Mouse (Mus musculus) heart, adult 10 weeks (tissue): ENCODE data around the gene Gm13941. TPM values are rescaled to one million over a fixed set of nuclear protein-coding genes. Genes with fewer than 3 reads are reported as not detected.

Source experiments
- polyA plus RNA-seq: library from polyadenylated mRNA; stranded (reverse); fragments of 350-450 nt; fragmentation: Illumina TruSeq; extraction: RNeasy Lipid Tissue Mini Kit (QIAGEN cat#74804); gene quantifications from one replicate; pipeline ENCODE4 v1.2.3, GENCODE M21; 2014; ENCODE audit warnings: low read depth, low replicate concordance

Gm13941 gene
- not detected for polyA plus RNA-seq

DNA sequence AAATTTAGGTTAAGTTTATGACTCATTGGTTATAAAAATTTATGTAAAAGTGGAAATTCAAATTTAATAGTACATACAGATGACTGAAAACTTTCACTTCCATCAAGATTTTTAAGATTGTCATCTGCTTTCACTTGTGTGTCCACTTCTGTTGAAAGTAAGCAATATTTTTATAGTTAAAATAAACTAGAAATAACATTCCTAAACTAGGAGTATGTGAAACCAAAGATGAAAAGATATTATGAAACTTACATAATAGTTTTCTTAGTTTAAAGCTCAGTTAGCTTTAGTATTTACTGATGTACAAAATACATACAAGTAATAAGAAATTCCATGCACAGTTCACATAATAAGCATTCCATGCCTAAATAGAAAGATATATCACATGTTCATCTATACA lies at the start of gene Gm13941:
TSS of gene Gm13941 (minus strand) at position 101 of the 400 bp plus-strand sequence.

DNA sequence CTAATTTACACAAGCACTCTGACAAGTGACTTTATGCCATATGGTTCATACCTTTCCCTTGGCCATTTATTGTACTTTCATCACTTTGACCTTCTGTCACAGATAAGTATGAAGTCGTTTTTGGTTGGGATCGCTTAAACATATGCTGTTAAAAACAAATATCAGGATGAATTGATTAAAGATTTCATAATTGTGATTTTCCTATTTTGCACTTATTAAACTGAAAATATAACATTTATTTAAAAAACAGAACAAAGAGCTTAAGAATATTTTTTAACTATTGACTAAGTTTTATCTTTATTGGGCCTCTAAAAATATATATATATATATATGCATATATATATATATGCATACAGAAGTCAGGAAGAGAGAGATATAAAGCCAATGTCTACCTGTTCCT lies 47.1 kb upstream of the Gm13941 start, which contains the start of gene Gm15130:
TSS of gene Gm15130 (minus strand) at position 101 of the 400 bp plus-strand sequence.

Other genes with a start within 250 kb of the Gm13941 start
- 0.18 TPM for gene Ano3, start 155.1 kb downstream of the Gm13941 start, polyA plus RNA-seq
- not detected for gene Gm15130, start 47.0 kb upstream of the Gm13941 start, polyA plus RNA-seq
- gene 4930430A15Rik, start 123.6 kb upstream of the Gm13941 start, polyA plus RNA-seq, result not detected
- gene Olfr1275, start 129.3 kb upstream of the Gm13941 start, polyA plus RNA-seq, result not detected
- gene Olfr1276, start 148.5 kb upstream of the Gm13941 start, polyA plus RNA-seq, result not detected
- gene Olfr1277, start 168.1 kb upstream of the Gm13941 start, polyA plus RNA-seq, result not detected
- not detected for gene Olfr1278, start 184.2 kb upstream of the Gm13941 start, polyA plus RNA-seq
- gene Olfr1279, start 194.7 kb upstream of the Gm13941 start, polyA plus RNA-seq, result not detected
- not detected for gene Olfr1280, start 208.0 kb upstream of the Gm13941 start, polyA plus RNA-seq
- not detected for gene Olfr1281, start 220.5 kb upstream of the Gm13941 start, polyA plus RNA-seq
- gene Olfr1282, start 230.1 kb upstream of the Gm13941 start, polyA plus RNA-seq, result not detected